Mouse (Mus musculus) megakaryocyte, embryonic 14.5 days (primary cell): ENCODE data around the gene Gm44502. TPM values are rescaled to one million over a fixed set of nuclear protein-coding genes. Genes with fewer than 3 reads are reported as not detected.
"Not testable (repeated sequence)": the region's sequence is repeated elsewhere in the genome, so short reads cannot be mapped to it uniquely, and the experiment has no call there.

Experiments used
- H3K27me3 ChIP-seq: replicated peaks from 2 replicates; pipeline ENCODE3; 2012; ENCODE audit warnings: inconsistent platforms
- H3K36me3 ChIP-seq: replicated peaks from 2 replicates; pipeline ENCODE3; 2012; ENCODE audit warnings: low read length, inconsistent platforms, mixed read lengths
- H3K4me1 ChIP-seq: 2 replicates; pipeline ENCODE4 v1.6.1; 2012; ENCODE audit warnings: inconsistent platforms
- H3K4me3 ChIP-seq: replicated peaks from 2 replicates; pipeline ENCODE3; 2012; ENCODE audit warnings: moderate library complexity, mild to moderate bottlenecking, inconsistent platforms
- H3K9me3 ChIP-seq: 2 replicates; pipeline ENCODE4 v1.6.1; 2012; ENCODE audit warnings: inconsistent platforms
- FLI1 ChIP-seq: IDR thresholded peaks from 2 replicates; pipeline ENCODE4 v1.6.1; 2012; ENCODE audit warnings: low read length, inconsistent platforms, mixed read lengths
- GATA1 ChIP-seq: IDR thresholded peaks from 3 replicates; pipeline ENCODE4 v1.6.1; 2012; ENCODE audit warnings: mixed read lengths, low read length, inconsistent platforms, borderline replicate concordance
- polyA plus RNA-seq: library from polyadenylated mRNA; stranded (reverse); fragments of >175 nt; gene quantifications from 2 replicates; pipeline ENCODE4 v1.2.3, GENCODE M21; 2012; ENCODE audit warnings: low replicate concordance; ENCODE audit not compliant: insufficient read depth

Gm44502 gene
- polyA plus RNA-seq, 1 experiment: 0.13 TPM

- Histone ChIP-seq H3K4me1 (peaks cover 20% of the 10 kb centered on the region), H3K4me3 (no peak overlapping the region), H3K9me3 (no peaks in the 10 kb centered on the region), H3K27me3 (peaks cover 77% of the 10 kb centered on the region), H3K36me3 (no peaks in the 10 kb centered on the region)
- TF ChIP-seq FLI1 (no peak), GATA1 (no peak)
Measured at GRCm38 (mm10) chr15:89454857-89455256, 25.4 kb upstream of the Gm44502 start.

- Histone ChIP-seq H3K27me3 (peaks cover 74% of the 10 kb centered on the region), H3K36me3 (no peaks in the 10 kb centered on the region), H3K4me3 (peak within 1 kb of the TSS; percentile 83), H3K4me1 (peaks cover 17% of the 10 kb centered on the region), H3K9me3 (no peaks in the 10 kb centered on the region)
- TF ChIP-seq FLI1: no peak
- no peak for TF ChIP-seq GATA1
Measured at GRCm38 (mm10) chr15:89453865-89454478, 24.5 kb upstream of the Gm44502 start, which contains the start of gene Mapk8ip2. Gene Mapk8ip2, plus strand, starts transcription at chr15:89453913.

- TF ChIP-seq GATA1 (peak; percentile 53; the same call in 1 of the 3 replicates), FLI1 (no peak)
- H3K9me3 ChIP-seq: no peaks in the 10 kb centered on the region
- H3K4me1 ChIP-seq: peaks cover 13% of the 10 kb centered on the region
- H3K4me3 ChIP-seq: peak overlapping the region; percentile 83
- no peaks in the 10 kb centered on the region for H3K36me3 ChIP-seq
- peaks cover 67% of the 10 kb centered on the region for H3K27me3 ChIP-seq
Measured at GRCm38 (mm10) chr15:89452906-89453864, 23.7 kb upstream of the Gm44502 start.

- no peaks in the 10 kb centered on the region for H3K4me1 ChIP-seq
- peaks cover 22% of the 10 kb centered on the region for H3K9me3 ChIP-seq
- peaks cover 26% of the 10 kb centered on the region for H3K27me3 ChIP-seq
- H3K36me3 ChIP-seq: no peaks in the 10 kb centered on the region
- H3K4me3 ChIP-seq: no peak overlapping the region
- TF ChIP-seq FLI1 (no peak), GATA1 (no peak)
Measured at GRCm38 (mm10) chr15:89442486-89443070, 13.1 kb upstream of the Gm44502 start.

GRCm38 (mm10) chr15:89435878-89436277 is 6.4 kb upstream of the Gm44502 start:
- H3K27me3 ChIP-seq: peaks cover 14% of the 10 kb centered on the region
- peaks cover 20% of the 10 kb centered on the region for H3K9me3 ChIP-seq
- peaks cover 26% of the 10 kb centered on the region; the same call in 1 of the 2 replicates for H3K4me1 ChIP-seq
- TF ChIP-seq GATA1 (no peak), FLI1 (no peak)
- no peak overlapping the region for H3K4me3 ChIP-seq
- H3K36me3 ChIP-seq: no peaks in the 10 kb centered on the region

GRCm38 (mm10) chr15:89434136-89434535 is 4.6 kb upstream of the Gm44502 start:
- no peak overlapping the region for H3K4me3 ChIP-seq
- H3K36me3 ChIP-seq: no peaks in the 10 kb centered on the region
- H3K9me3 ChIP-seq: peaks cover 10% of the 10 kb centered on the region
- TF ChIP-seq GATA1: no peak
- H3K27me3 ChIP-seq: peaks cover 10% of the 10 kb centered on the region
- H3K4me1 ChIP-seq: peaks cover 34% of the 10 kb centered on the region; the same call in 1 of the 2 replicates

- no peak overlapping the region for H3K4me3 ChIP-seq
- peaks cover 4% of the 10 kb centered on the region for H3K27me3 ChIP-seq
- peaks cover 4% of the 10 kb centered on the region for H3K36me3 ChIP-seq
- peaks cover 7% of the 10 kb centered on the region for H3K9me3 ChIP-seq
- TF ChIP-seq GATA1 (no peak), FLI1 (no peak)
- peaks cover 46% of the 10 kb centered on the region for H3K4me1 ChIP-seq
Measured at GRCm38 (mm10) chr15:89432946-89433345, 3.5 kb upstream of the Gm44502 start.

- H3K4me3 ChIP-seq: no peak overlapping the region
Measured at GRCm38 (mm10) chr15:89431806-89432205, 2.3 kb upstream of the Gm44502 start.

GRCm38 (mm10) chr15:89431271-89431670 is 1.8 kb upstream of the Gm44502 start:
- Histone ChIP-seq H3K36me3 (peaks cover 21% of the 10 kb centered on the region), H3K4me3 (no peak overlapping the region)

More at GRCm38 (mm10) chr15:89431806-89432205, 2.3 kb upstream of the Gm44502 start:
- H3K27me3 ChIP-seq: peaks cover 4% of the 10 kb centered on the region
- H3K4me1 ChIP-seq: peaks cover 48% of the 10 kb centered on the region
- peaks cover 7% of the 10 kb centered on the region for H3K9me3 ChIP-seq
- peaks cover 15% of the 10 kb centered on the region for H3K36me3 ChIP-seq
- TF ChIP-seq FLI1: no peak
- no peak for TF ChIP-seq GATA1

GRCm38 (mm10) chr15:89430771-89431170 is 1.3 kb upstream of the Gm44502 start:
- H3K36me3 ChIP-seq: peaks cover 26% of the 10 kb centered on the region
- not testable (repeated sequence) for H3K4me3 ChIP-seq, H3K9me3 ChIP-seq, H3K27me3 ChIP-seq
- H3K4me1 ChIP-seq: peaks cover 45% of the 10 kb centered on the region

More at GRCm38 (mm10) chr15:89431271-89431670, 1.8 kb upstream of the Gm44502 start:
- peaks cover 7% of the 10 kb centered on the region for H3K9me3 ChIP-seq
- H3K4me1 ChIP-seq: peaks cover 48% of the 10 kb centered on the region
- TF ChIP-seq FLI1: no peak
- TF ChIP-seq GATA1: no peak
- peaks cover 4% of the 10 kb centered on the region for H3K27me3 ChIP-seq
